Mouse (Mus musculus): ENCODE data around the gene Itgb1bp1.

Itgb1bp1 gene

GRCm38 (mm10) chr12:21301324-21301723 lies 15.2 kb upstream of the Itgb1bp1 start:
- DNase-seq (ENCODE audit: low read depth, low spot score): no peak

GRCm38 (mm10) chr12:21298856-21299255 lies 12.8 kb upstream of the Itgb1bp1 start:
- DNase-seq (ENCODE audit: low read depth, low spot score): no peak

- DNase-seq (ENCODE audit: low read depth, low spot score): no peak
Observed at GRCm38 (mm10) chr12:21289651-21290050, 3.6 kb upstream of the Itgb1bp1 start.

GRCm38 (mm10) chr12:21288716-21289395 lies 2.8 kb upstream of the Itgb1bp1 start:
- no peak for DNase-seq (ENCODE audit: low read depth, low spot score)

- DNase-seq (ENCODE audit: low read depth, low spot score): peak; percentile 6
Observed at GRCm38 (mm10) chr12:21286712-21287650, 897 bp upstream of the Itgb1bp1 start.

GRCm38 (mm10) chr12:21285508-21286242 lies 409 bp downstream of the Itgb1bp1 start:
- peak; percentile 48 for DNase-seq (ENCODE audit: low read depth, low spot score)

- DNase-seq (ENCODE audit: low read depth, low spot score): no peak
Observed at GRCm38 (mm10) chr12:21284761-21285441, 1.2 kb downstream of the Itgb1bp1 start, which contains the start of gene Cpsf3. Gene Cpsf3, plus strand, starts transcription at chr12:21285391.

GRCm38 (mm10) chr12:21277352-21277864 lies 8.7 kb downstream of the Itgb1bp1 start:
- no peak for DNase-seq (ENCODE audit: low read depth, low spot score)

GRCm38 (mm10) chr12:21274446-21274845 lies 11.6 kb downstream of the Itgb1bp1 start:
- DNase-seq (ENCODE audit: low read depth, low spot score): no peak

- no peak for DNase-seq (ENCODE audit: low read depth, low spot score)
Observed at GRCm38 (mm10) chr12:21268083-21268616, 17.9 kb downstream of the Itgb1bp1 start.

- no peak for DNase-seq (ENCODE audit: low read depth, low spot score)
Observed at GRCm38 (mm10) chr12:21266784-21267098, 19.3 kb downstream of the Itgb1bp1 start.

GRCm38 (mm10) chr12:21265946-21266783 lies 19.9 kb downstream of the Itgb1bp1 start:
- peak; percentile 31 for DNase-seq (ENCODE audit: low read depth, low spot score)

GRCm38 (mm10) chr12:21265501-21265900 lies 20.6 kb downstream of the Itgb1bp1 start:
- DNase-seq (ENCODE audit: low read depth, low spot score): no peak

GRCm38 (mm10) chr12:21264970-21265369 lies 21.1 kb downstream of the Itgb1bp1 start:
- no peak for DNase-seq (ENCODE audit: low read depth, low spot score)

GRCm38 (mm10) chr12:21264241-21264640 lies 21.8 kb downstream of the Itgb1bp1 start:
- no peak for DNase-seq (ENCODE audit: low read depth, low spot score)

GRCm38 (mm10) chr12:21263256-21263655 lies 22.8 kb downstream of the Itgb1bp1 start:
- no peak for DNase-seq (ENCODE audit: low read depth, low spot score)

GRCm38 (mm10) chr12:21261521-21261920 lies 24.6 kb downstream of the Itgb1bp1 start:
- no peak for DNase-seq (ENCODE audit: low read depth, low spot score)

GRCm38 (mm10) chr12:21260494-21261256 lies 25.4 kb downstream of the Itgb1bp1 start:
- no peak for DNase-seq (ENCODE audit: low read depth, low spot score)

- DNase-seq (ENCODE audit: low read depth, low spot score): no peak
Observed at GRCm38 (mm10) chr12:21247711-21248392, 38.2 kb downstream of the Itgb1bp1 start.

Data from forelimb bud, embryonic 11.5 days (tissue).